Mouse (Mus musculus): ENCODE measurements around the gene Fcgrt. TPM values are rescaled to one million over a fixed set of nuclear protein-coding genes. Genes with fewer than 3 reads are reported as not detected.

The Fcgrt gene
- total RNA-seq, 2 experiments from 2014 or later = 27.4 to 29.1 TPM

GRCm38 (mm10) chr7:45083300-45083890, 20.3 kb downstream of the Fcgrt start:
- DNase-seq (ENCODE audit: low spot score) = no peak

GRCm38 (mm10) chr7:45082401-45083299, 21.0 kb downstream of the Fcgrt start:
- peak; percentile 47 for DNase-seq (ENCODE audit: low spot score)

- DNase-seq (ENCODE audit: low spot score) = no peak
Observed at GRCm38 (mm10) chr7:45081016-45081415, 22.6 kb downstream of the Fcgrt start.

GRCm38 (mm10) chr7:45079856-45080255, 23.8 kb downstream of the Fcgrt start:
- peak; percentile 92 for DNase-seq (ENCODE audit: low spot score)

- DNase-seq (ENCODE audit: low spot score) = peak; percentile 79
Observed at GRCm38 (mm10) chr7:45078513-45078912, 25.1 kb downstream of the Fcgrt start.

- no peak for DNase-seq (ENCODE audit: low spot score)
Observed at GRCm38 (mm10) chr7:45077829-45078228, 25.8 kb downstream of the Fcgrt start.

- no peak for DNase-seq (ENCODE audit: low spot score)
Observed at GRCm38 (mm10) chr7:45077322-45077721, 26.3 kb downstream of the Fcgrt start.

GRCm38 (mm10) chr7:45076501-45076900, 27.1 kb downstream of the Fcgrt start:
- no peak for DNase-seq (ENCODE audit: low spot score)

GRCm38 (mm10) chr7:45075405-45075804, 28.2 kb downstream of the Fcgrt start:
- peak; percentile 61 for DNase-seq (ENCODE audit: low spot score)

- no peak for DNase-seq (ENCODE audit: low spot score)
Observed at GRCm38 (mm10) chr7:45073949-45074348, 29.7 kb downstream of the Fcgrt start.

GRCm38 (mm10) chr7:45073171-45073707, 30.4 kb downstream of the Fcgrt start:
- no peak for DNase-seq (ENCODE audit: low spot score)

- DNase-seq (ENCODE audit: low spot score) = no peak
Observed at GRCm38 (mm10) chr7:45072230-45072629, 31.4 kb downstream of the Fcgrt start.

- DNase-seq (ENCODE audit: low spot score) = no peak
Observed at GRCm38 (mm10) chr7:45069671-45070070, 34.0 kb downstream of the Fcgrt start.

GRCm38 (mm10) chr7:45068000-45068318, 35.7 kb downstream of the Fcgrt start:
- DNase-seq (ENCODE audit: low spot score) = peak; percentile 63

GRCm38 (mm10) chr7:45067190-45067999, 36.3 kb downstream of the Fcgrt start:
- DNase-seq (ENCODE audit: low spot score) = no peak

- peak; percentile 98 for DNase-seq (ENCODE audit: low spot score)
Observed at GRCm38 (mm10) chr7:45062239-45062835, 41.3 kb downstream of the Fcgrt start, which contains the start of the genes Nosip and Prrg2. Gene Nosip (plus strand): TSS chr7:45062429. Gene Prrg2 (minus strand): TSS chr7:45062677.

- no peak for DNase-seq (ENCODE audit: low spot score)
Observed at GRCm38 (mm10) chr7:45061532-45062075, 42.0 kb downstream of the Fcgrt start.

GRCm38 (mm10) chr7:45060632-45061122, 43.0 kb downstream of the Fcgrt start:
- no peak for DNase-seq (ENCODE audit: low spot score)

- DNase-seq (ENCODE audit: low spot score) = no peak
Observed at GRCm38 (mm10) chr7:45058607-45059571, 44.8 kb downstream of the Fcgrt start.

GRCm38 (mm10) chr7:45056972-45057348, 46.7 kb downstream of the Fcgrt start:
- DNase-seq (ENCODE audit: low spot score) = no peak

Measured in gastrocnemius, adult 18-20 months (tissue).